Mouse (Mus musculus): ENCODE data around the gene Ablim1. TPM values are rescaled to one million over a fixed set of nuclear protein-coding genes. Genes with fewer than 3 reads are reported as not detected.

Gene Ablim1
- polyA plus RNA-seq, 1 experiment from 2014 or later = 52.8 TPM

DNA sequence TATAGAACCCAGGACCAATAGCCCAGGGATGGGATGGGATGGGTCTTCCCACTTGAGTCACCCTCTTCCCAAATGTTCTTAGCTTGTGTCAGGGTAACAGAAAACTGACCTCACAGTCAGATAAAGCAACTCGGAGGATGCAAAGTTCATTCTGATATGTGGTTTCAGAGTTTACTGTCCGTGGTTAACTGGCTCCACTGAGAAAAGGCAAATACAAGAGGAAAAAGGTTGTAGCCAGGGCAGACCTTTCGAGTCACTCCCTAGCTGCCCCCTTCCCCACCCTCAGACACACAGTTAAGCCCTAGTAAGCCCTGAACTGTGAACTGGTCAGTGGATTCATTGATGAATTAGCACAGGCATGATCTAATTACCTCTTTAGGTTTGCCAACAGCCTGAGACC, 7.1 kb upstream of the Ablim1 start:
- no peaks in the 10 kb centered on the region for H3K9me3 ChIP-seq (ENCODE audit: control insufficient read depth, low read length)
- no peak overlapping the region for H3K27ac ChIP-seq (replicated peaks; ENCODE audit: low read depth, low read length)
- H3K4me2 ChIP-seq (ENCODE audit: low read length) = no peak overlapping the region
- no peaks in the 10 kb centered on the region for H3K4me1 ChIP-seq (ENCODE audit: control insufficient read depth, insufficient read depth, low read length)
- no peaks in the 10 kb centered on the region for H3K27me3 ChIP-seq (ENCODE audit: control insufficient read depth, insufficient read depth, low read length)
- WGBS = 86% methylated on average over 3 of the region's 3 CpGs
- H3K36me3 ChIP-seq (ENCODE audit: control insufficient read depth, insufficient read depth, low read length) = no peaks in the 10 kb centered on the region
- DNase-seq = no peak
- ATAC-seq (ENCODE audit: low FRiP score, low TSS enrichment) = no peak
- H3K4me3 ChIP-seq (replicated peaks; ENCODE audit: low read depth, low read length) = no peak overlapping the region
- H3K9ac ChIP-seq (replicated peaks; ENCODE audit: low read length) = no peak overlapping the region

DNA sequence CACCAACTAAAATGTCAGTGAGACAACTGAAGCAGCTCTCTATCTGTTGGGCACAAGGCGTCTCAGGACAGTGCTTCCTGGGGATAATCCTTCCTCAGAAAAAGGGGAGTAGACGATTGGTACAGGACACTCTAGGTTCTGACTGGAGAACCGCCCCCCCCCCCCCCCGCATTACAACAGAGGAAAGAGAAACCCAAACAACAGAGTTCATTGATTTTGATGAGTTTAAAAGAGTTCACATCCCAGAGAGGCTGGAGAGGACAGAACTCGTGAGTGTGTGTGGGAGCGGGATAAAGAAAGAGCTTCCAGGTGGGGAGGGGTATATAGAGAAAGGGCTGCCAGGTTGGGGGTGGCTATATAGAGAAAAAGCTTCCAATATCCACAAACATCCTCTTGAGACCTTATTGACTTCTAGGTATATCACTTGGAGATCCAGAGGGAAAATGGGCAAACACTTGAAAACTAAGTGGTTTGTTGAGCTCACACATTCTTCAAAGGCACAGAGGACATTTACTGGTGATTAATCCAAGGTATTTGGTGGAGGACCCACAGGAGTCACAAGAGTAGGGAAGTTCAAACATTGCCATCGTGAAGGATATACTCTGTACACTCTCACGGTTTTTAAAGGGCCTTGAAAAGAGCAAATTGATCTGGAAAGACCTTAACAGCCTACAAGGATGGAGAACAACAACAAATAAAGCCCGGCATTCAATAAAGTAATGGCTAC, 6.1 kb upstream of the Ablim1 start:
- H3K36me3 ChIP-seq (ENCODE audit: control insufficient read depth, insufficient read depth, low read length) = no peaks in the 10 kb centered on the region
- DNase-seq = no peak
- no peak for ATAC-seq (ENCODE audit: low FRiP score, low TSS enrichment)
- WGBS = 81% methylated on average over 9 of the region's 9 CpGs
- H3K4me1 ChIP-seq (ENCODE audit: control insufficient read depth, insufficient read depth, low read length) = no peaks in the 10 kb centered on the region
- H3K27ac ChIP-seq (replicated peaks; ENCODE audit: low read depth, low read length) = no peak overlapping the region
- no peaks in the 10 kb centered on the region for H3K27me3 ChIP-seq (ENCODE audit: control insufficient read depth, insufficient read depth, low read length)
- H3K9ac ChIP-seq (replicated peaks; ENCODE audit: low read length) = no peak overlapping the region
- H3K4me2 ChIP-seq (ENCODE audit: low read length) = no peak overlapping the region
- no peak overlapping the region for H3K4me3 ChIP-seq (replicated peaks; ENCODE audit: low read depth, low read length)
- H3K9me3 ChIP-seq (ENCODE audit: control insufficient read depth, low read length) = no peaks in the 10 kb centered on the region

DNA sequence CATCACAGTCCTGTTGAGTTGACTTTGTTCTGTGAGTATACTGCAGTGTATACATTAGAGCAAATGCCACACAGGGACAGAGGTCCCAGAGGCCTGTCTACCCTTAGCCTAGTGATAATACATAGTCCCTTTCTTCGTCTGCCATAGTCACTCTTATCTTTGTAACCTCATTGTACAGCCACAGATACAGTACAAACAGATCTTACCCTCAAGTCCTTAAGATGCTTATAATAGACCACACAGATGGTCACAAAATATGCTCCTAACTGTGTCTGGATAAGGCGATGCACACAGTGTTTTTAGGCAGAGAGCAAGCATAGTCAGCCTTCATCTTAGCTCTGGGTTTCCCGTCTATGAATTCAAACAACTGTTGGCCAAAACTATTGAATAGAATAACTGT, 1.9 kb upstream of the Ablim1 start:
- WGBS = 91% methylated on average over 3 of the region's 3 CpGs
- no peak for DNase-seq

GRCm38 (mm10) chr19:57315013-57315565, 370 bp upstream of the Ablim1 start:
- Histone ChIP-seq H3K36me3 (ENCODE audit: control insufficient read depth, insufficient read depth, low read length) (no peaks in the 10 kb centered on the region), H3K4me1 (ENCODE audit: control insufficient read depth, insufficient read depth, low read length) (peaks cover 17% of the 10 kb centered on the region; the same call in 1 of the 2 replicates), H3K27me3 (ENCODE audit: control insufficient read depth, insufficient read depth, low read length) (no peaks in the 10 kb centered on the region), H3K27ac (replicated peaks; ENCODE audit: low read depth, low read length) (peak overlapping the region; percentile 89), H3K9me3 (ENCODE audit: control insufficient read depth, low read length) (no peaks in the 10 kb centered on the region), H3K9ac (replicated peaks; ENCODE audit: low read length) (peak overlapping the region; percentile 77), H3K4me2 (ENCODE audit: low read length) (peak overlapping the region; percentile 92), H3K4me3 (replicated peaks; ENCODE audit: low read depth, low read length) (peak overlapping the region; percentile 58)
- DNase-seq = no peak
- WGBS = 42% methylated on average over 11 of the region's 11 CpGs
- 0 out of 2 replicates have a peak, but pooled peaks have one; percentile 20 for ATAC-seq (ENCODE audit: low FRiP score, low TSS enrichment)

More for the DNA sequence above, 1.9 kb upstream of the Ablim1 start:
- Histone ChIP-seq H3K27me3 (ENCODE audit: control insufficient read depth, insufficient read depth, low read length) (no peaks in the 10 kb centered on the region), H3K27ac (replicated peaks; ENCODE audit: low read depth, low read length) (no peak overlapping the region), H3K36me3 (ENCODE audit: control insufficient read depth, insufficient read depth, low read length) (no peaks in the 10 kb centered on the region), H3K4me2 (ENCODE audit: low read length) (no peak overlapping the region), H3K4me1 (ENCODE audit: control insufficient read depth, insufficient read depth, low read length) (peaks cover 17% of the 10 kb centered on the region; the same call in 1 of the 2 replicates), H3K9me3 (ENCODE audit: control insufficient read depth, low read length) (no peaks in the 10 kb centered on the region), H3K4me3 (replicated peaks; ENCODE audit: low read depth, low read length) (no peak overlapping the region), H3K9ac (replicated peaks; ENCODE audit: low read length) (no peak overlapping the region)
- no peak for ATAC-seq (ENCODE audit: low FRiP score, low TSS enrichment)

DNA sequence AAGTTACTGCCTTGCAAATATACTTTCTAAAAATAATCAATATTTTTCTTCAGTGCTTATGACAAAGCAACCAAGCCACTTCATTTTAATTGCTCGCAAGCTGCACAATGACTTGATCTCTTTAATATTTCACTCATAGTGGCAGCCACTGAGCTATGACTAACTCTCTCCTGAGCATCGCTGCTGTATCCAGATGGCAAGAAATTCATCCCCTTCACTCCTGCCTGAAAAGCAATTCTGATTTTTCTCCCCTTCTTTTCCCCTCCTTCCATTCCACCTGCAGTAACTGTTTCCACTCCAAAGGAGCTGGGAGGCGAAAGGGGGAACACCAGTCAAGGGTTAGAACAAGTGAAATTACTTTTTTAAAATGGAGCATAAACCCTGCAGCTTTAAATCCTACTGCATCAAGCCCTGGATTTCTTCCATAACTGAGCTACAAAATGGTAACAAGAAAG, 801 bp downstream of the Ablim1 start:
- H3K27me3 ChIP-seq (ENCODE audit: control insufficient read depth, insufficient read depth, low read length) = no peaks in the 10 kb centered on the region
- WGBS = 50% methylated on average over 3 of the region's 3 CpGs
- no peaks in the 10 kb centered on the region for H3K36me3 ChIP-seq (ENCODE audit: control insufficient read depth, insufficient read depth, low read length)
- peak overlapping the region; percentile 58 for H3K4me3 ChIP-seq (replicated peaks; ENCODE audit: low read depth, low read length)
- peak overlapping the region; percentile 92 for H3K4me2 ChIP-seq (ENCODE audit: low read length)
- DNase-seq (peak; percentile 37), ATAC-seq (ENCODE audit: low FRiP score, low TSS enrichment) (no peak)
- H3K4me1 ChIP-seq (ENCODE audit: control insufficient read depth, insufficient read depth, low read length) = peaks cover 19% of the 10 kb centered on the region; the same call in 1 of the 2 replicates
- H3K9ac ChIP-seq (replicated peaks; ENCODE audit: low read length) = peak overlapping the region; percentile 77
- peak overlapping the region; percentile 89 for H3K27ac ChIP-seq (replicated peaks; ENCODE audit: low read depth, low read length)
- H3K9me3 ChIP-seq (ENCODE audit: control insufficient read depth, low read length) = no peaks in the 10 kb centered on the region

- Histone ChIP-seq H3K27me3 (ENCODE audit: control insufficient read depth, insufficient read depth, low read length) (no peaks in the 10 kb centered on the region), H3K4me2 (ENCODE audit: low read length) (peak overlapping the region; percentile 92), H3K9ac (replicated peaks; ENCODE audit: low read length) (no peak overlapping the region), H3K27ac (replicated peaks; ENCODE audit: low read depth, low read length) (no peak overlapping the region), H3K36me3 (ENCODE audit: control insufficient read depth, insufficient read depth, low read length) (no peaks in the 10 kb centered on the region), H3K4me3 (replicated peaks; ENCODE audit: low read depth, low read length) (peak overlapping the region; percentile 58), H3K9me3 (ENCODE audit: control insufficient read depth, low read length) (no peaks in the 10 kb centered on the region), H3K4me1 (ENCODE audit: control insufficient read depth, insufficient read depth, low read length) (peaks cover 19% of the 10 kb centered on the region; the same call in 1 of the 2 replicates)
- DNase-seq (no peak), ATAC-seq (ENCODE audit: low FRiP score, low TSS enrichment) (no peak)
- WGBS = 76% methylated on average over 10 of the region's 10 CpGs
Observed at GRCm38 (mm10) chr19:57313226-57313625, 1.5 kb downstream of the Ablim1 start.

- no peak overlapping the region for H3K4me2 ChIP-seq (ENCODE audit: low read length)
- no peaks in the 10 kb centered on the region for H3K9me3 ChIP-seq (ENCODE audit: control insufficient read depth, low read length)
- no peak for DNase-seq
- whole genome bisulfite sequencing = 67% methylated on average over 4 of the region's 4 CpGs
- H3K27me3 ChIP-seq (ENCODE audit: control insufficient read depth, insufficient read depth, low read length) = no peaks in the 10 kb centered on the region
- no peaks in the 10 kb centered on the region for H3K36me3 ChIP-seq (ENCODE audit: control insufficient read depth, insufficient read depth, low read length)
- H3K9ac ChIP-seq (replicated peaks; ENCODE audit: low read length) = no peak overlapping the region
- no peak overlapping the region for H3K27ac ChIP-seq (replicated peaks; ENCODE audit: low read depth, low read length)
- H3K4me3 ChIP-seq (replicated peaks; ENCODE audit: low read depth, low read length) = no peak overlapping the region
- ATAC-seq (ENCODE audit: low FRiP score, low TSS enrichment) = no peak
- H3K4me1 ChIP-seq (ENCODE audit: control insufficient read depth, insufficient read depth, low read length) = peaks cover 17% of the 10 kb centered on the region; the same call in 1 of the 2 replicates
Observed at GRCm38 (mm10) chr19:57309980-57310379, 4.7 kb downstream of the Ablim1 start.

DNA sequence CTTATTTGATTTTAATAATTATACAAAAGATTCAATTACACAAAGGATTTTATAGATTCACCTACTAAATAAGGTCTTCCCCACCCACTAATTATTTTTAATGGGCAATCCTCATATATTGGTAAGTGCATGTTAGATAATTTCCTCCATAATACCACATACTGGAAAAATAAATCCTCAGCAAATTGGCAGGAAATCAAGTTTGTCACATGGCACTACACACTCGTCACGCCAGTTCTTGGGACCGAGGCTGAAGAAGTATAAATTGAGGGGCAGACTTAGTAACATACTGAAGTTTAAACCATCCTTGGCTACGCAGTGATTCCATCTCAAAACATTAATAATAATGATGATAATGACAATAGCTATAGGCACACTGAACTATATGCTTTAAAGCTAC, 8.1 kb downstream of the Ablim1 start:
- H3K9ac ChIP-seq (replicated peaks; ENCODE audit: low read length) = no peak overlapping the region
- ATAC-seq (ENCODE audit: low FRiP score, low TSS enrichment) (no peak), DNase-seq (no peak)
- no peaks in the 10 kb centered on the region for H3K27me3 ChIP-seq (ENCODE audit: control insufficient read depth, insufficient read depth, low read length)
- 0 out of 2 replicates have a peak, but pooled peaks cover 5% of the 10 kb centered on the region for H3K4me1 ChIP-seq (ENCODE audit: control insufficient read depth, insufficient read depth, low read length)
- no peak overlapping the region for H3K4me3 ChIP-seq (replicated peaks; ENCODE audit: low read depth, low read length)
- 81% methylated on average over 4 of the region's 4 CpGs for WGBS
- no peaks in the 10 kb centered on the region for H3K36me3 ChIP-seq (ENCODE audit: control insufficient read depth, insufficient read depth, low read length)
- no peak overlapping the region for H3K27ac ChIP-seq (replicated peaks; ENCODE audit: low read depth, low read length)
- H3K4me2 ChIP-seq (ENCODE audit: low read length) = no peak overlapping the region
- no peaks in the 10 kb centered on the region for H3K9me3 ChIP-seq (ENCODE audit: control insufficient read depth, low read length)

DNA sequence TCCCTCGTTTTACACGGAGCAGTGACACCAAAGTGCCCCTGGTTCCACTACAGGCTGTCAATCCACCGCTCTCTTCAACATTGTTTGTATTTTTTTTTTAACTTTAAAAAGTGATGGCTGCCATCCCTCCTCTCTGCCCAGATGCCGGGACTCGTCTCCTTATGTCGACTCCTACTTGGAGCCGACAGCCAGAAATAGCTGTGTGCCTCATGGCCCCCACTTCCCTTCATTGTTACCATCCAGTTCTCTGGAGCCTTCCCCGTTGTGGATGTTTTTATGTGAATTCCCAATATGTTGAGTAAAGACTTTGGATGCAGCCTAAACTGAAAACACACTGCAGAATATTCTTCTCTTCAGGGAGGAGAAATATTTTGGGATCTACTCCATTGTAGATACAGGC, 8.7 kb downstream of the Ablim1 start:
- WGBS = 89% methylated on average over 8 of the region's 8 CpGs

More for the DNA sequence above, 8.7 kb downstream of the Ablim1 start:
- Histone ChIP-seq H3K27ac (replicated peaks; ENCODE audit: low read depth, low read length) (no peak overlapping the region), H3K9me3 (ENCODE audit: control insufficient read depth, low read length) (no peaks in the 10 kb centered on the region), H3K27me3 (ENCODE audit: control insufficient read depth, insufficient read depth, low read length) (no peaks in the 10 kb centered on the region), H3K4me2 (ENCODE audit: low read length) (no peak overlapping the region), H3K4me3 (replicated peaks; ENCODE audit: low read depth, low read length) (no peak overlapping the region), H3K36me3 (ENCODE audit: control insufficient read depth, insufficient read depth, low read length) (no peaks in the 10 kb centered on the region), H3K4me1 (ENCODE audit: control insufficient read depth, insufficient read depth, low read length) (0 out of 2 replicates have a peak, but pooled peaks cover 5% of the 10 kb centered on the region), H3K9ac (replicated peaks; ENCODE audit: low read length) (no peak overlapping the region)
- DNase-seq (no peak), ATAC-seq (ENCODE audit: low FRiP score, low TSS enrichment) (no peak)
